Mouse (Mus musculus): ENCODE measurements at regions not wholly inside any gene's neighbourhood (a gene's known extent, or its start where the extent isn't known, plus 50 kb on each side); places are given as distances from the start of the nearest gene placed in this dataset.

- ATAC-seq: no peak
These were observed 67.0 kb upstream of the Ssx2ip start for GRCm38 (mm10) chr3:146337429-146337828.

- ATAC-seq: no peak
These were observed 66.6 kb upstream of the Ssx2ip start for GRCm38 (mm10) chr3:146337861-146338281.

- ATAC-seq: no peak
These were observed 66.0 kb upstream of the Ssx2ip start for GRCm38 (mm10) chr3:146338445-146338844.

GRCm38 (mm10) chr3:146340316-146341055 lies 64.0 kb upstream of the Ssx2ip start:
- no peak for ATAC-seq

GRCm38 (mm10) chr3:146341652-146342340 lies 62.6 kb upstream of the Ssx2ip start:
- no peak for ATAC-seq

GRCm38 (mm10) chr3:146342727-146343126 lies 61.7 kb upstream of the Ssx2ip start:
- no peak for ATAC-seq

- ATAC-seq: peak; percentile 77
These were observed 60.6 kb upstream of the Ssx2ip start for GRCm38 (mm10) chr3:146343649-146344401.

- ATAC-seq: no peak
These were observed 59.9 kb upstream of the Ssx2ip start for GRCm38 (mm10) chr3:146344402-146345025.

- ATAC-seq: peak; percentile 91
These were observed 59.1 kb upstream of the Ssx2ip start for GRCm38 (mm10) chr3:146345308-146345780.

- ATAC-seq: no peak
These were observed 58.5 kb upstream of the Ssx2ip start for GRCm38 (mm10) chr3:146345946-146346345.

GRCm38 (mm10) chr3:146347311-146347710 lies 57.1 kb upstream of the Ssx2ip start:
- ATAC-seq: no peak

- ATAC-seq: no peak
These were observed 55.5 kb upstream of the Ssx2ip start for GRCm38 (mm10) chr3:146348921-146349320.

GRCm38 (mm10) chr3:146349393-146349792 lies 55.0 kb upstream of the Ssx2ip start:
- no peak for ATAC-seq

- no peak for ATAC-seq
These were observed 54.3 kb upstream of the Ssx2ip start for GRCm38 (mm10) chr3:146350126-146350525.

GRCm38 (mm10) chr3:146351468-146351867 lies 53.0 kb upstream of the Ssx2ip start:
- no peak for ATAC-seq

GRCm38 (mm10) chr3:146352187-146352586 lies 52.3 kb upstream of the Ssx2ip start:
- ATAC-seq: peak; percentile 94

- no peak for ATAC-seq
These were observed 50.5 kb upstream of the Ssx2ip start for GRCm38 (mm10) chr3:146353961-146354360.

All from CD4-positive, CD25-positive, alpha-beta regulatory T cell, adult 4 months (primary cell).